Mouse (Mus musculus) intestine, postnatal 0 days (tissue): ENCODE measurements around the gene Supt3. TPM values are rescaled to one million over a fixed set of nuclear protein-coding genes. Genes with fewer than 3 reads are reported as not detected.

Experiments
- ATAC-seq: fragments of 200-750 bp; cut with Nextera tagmentation; 2 replicates; pipeline ENCODE4 v1.8.0; 2017; ENCODE audit warnings: mild to moderate bottlenecking, moderate TSS enrichment, moderate library complexity
- H3K27ac ChIP-seq: fragments of 300-500 bp; sonication (generic); 2 replicates; pipeline ENCODE4 v1.5.1; 2014; ENCODE audit warnings: mild to moderate bottlenecking, low read depth, low read length, moderate library complexity
- H3K27me3 ChIP-seq: fragments of 300-500 bp; sonication (generic); replicated peaks from 2 replicates; pipeline ENCODE4 v1.6.1; 2014; ENCODE audit warnings: low read length, mixed read lengths; ENCODE audit not compliant: control insufficient read depth, insufficient read depth
- H3K36me3 ChIP-seq: fragments of 300-500 bp; sonication (generic); 2 replicates; pipeline ENCODE4 v1.6.1; 2014; ENCODE audit warnings: mild to moderate bottlenecking, moderate library complexity; ENCODE audit not compliant: control insufficient read depth, insufficient read depth
- H3K4me1 ChIP-seq: fragments of 300-500 bp; sonication (generic); replicated peaks from 2 replicates; pipeline ENCODE4 v1.6.1; 2014; ENCODE audit warnings: antibody characterized with exemption, low read length, mixed read lengths; ENCODE audit not compliant: control insufficient read depth, insufficient read depth
- H3K4me2 ChIP-seq: fragments of 300-500 bp; sonication (generic); replicated peaks from 2 replicates; pipeline ENCODE4 v1.6.1; 2014; ENCODE audit warnings: low read depth, mild to moderate bottlenecking, moderate library complexity
- H3K4me3 ChIP-seq: fragments of 300-500 bp; sonication (generic); 2 replicates; pipeline ENCODE4 v1.5.1; 2014; ENCODE audit warnings: low read depth, low read length
- H3K9ac ChIP-seq: fragments of 300-500 bp; sonication (generic); 2 replicates; pipeline ENCODE4 v1.6.1; 2014; ENCODE audit warnings: mild to moderate bottlenecking, low read depth, low read length
- H3K9me3 ChIP-seq: fragments of 300-500 bp; sonication (generic); 2 replicates; pipeline ENCODE4 v1.6.1; 2016; ENCODE audit warnings: mixed run types; ENCODE audit not compliant: control insufficient read depth
- CTCF ChIP-seq: sonication (generic); IDR thresholded peaks from 2 replicates; pipeline ENCODE4 v1.5.1; 2016; ENCODE audit warnings: low read depth, mild to moderate bottlenecking, control low read depth, antibody characterized with exemption, moderate library complexity
- WGBS: fragments of 180-500 bp; shearing (Covaris S2); extraction: QIAGEN DNeasy Blood & Tissue Kit; methylation state at CpG from one replicate; pipeline ENCODE4 v1.1.7; 2014; 5-methylcytosine and 5-hydroxymethylcytosine counted together
- polyA plus RNA-seq: library from polyadenylated mRNA; unstranded; fragments of >200 nt; fragmentation: Nextera tagmentation; extraction: Ambion mirVana; gene quantifications from 2 replicates; pipeline ENCODE4 v1.2.1, GENCODE M21; 2015

Supt3 gene
- polyA plus RNA-seq, 1 experiment from 2014 or later, result 4.9 TPM

GRCm38 (mm10) chr17:44778141-44778540, 1.2 kb downstream of the Supt3 start:
- 66% methylated on average over 5 of the region's 5 CpGs for WGBS
- Histone ChIP-seq H3K27ac (no peak overlapping the region), H3K36me3 (no peaks in the 10 kb centered on the region), H3K4me1 (no peaks in the 10 kb centered on the region), H3K9me3 (no peaks in the 10 kb centered on the region), H3K4me3 (peak overlapping the region; percentile 75; the same call in 1 of the 2 replicates), H3K4me2 (peak overlapping the region; percentile 85; the same call in 1 of the 2 replicates), H3K27me3 (no peaks in the 10 kb centered on the region), H3K9ac (no peak overlapping the region)
- no peak for TF ChIP-seq CTCF
- no peak for ATAC-seq

GRCm38 (mm10) chr17:44780353-44780752, 3.4 kb downstream of the Supt3 start:
- Histone ChIP-seq H3K4me3 (no peak overlapping the region), H3K9ac (no peak overlapping the region), H3K27me3 (no peaks in the 10 kb centered on the region), H3K4me2 (no peak overlapping the region), H3K9me3 (no peaks in the 10 kb centered on the region), H3K36me3 (no peaks in the 10 kb centered on the region), H3K4me1 (no peaks in the 10 kb centered on the region), H3K27ac (no peak overlapping the region)
- WGBS, result 64% methylated on average over 4 of the region's 4 CpGs
- no peak for ATAC-seq
- TF ChIP-seq CTCF, result no peak

- no peak for TF ChIP-seq CTCF
- Histone ChIP-seq H3K9ac (no peak overlapping the region), H3K4me1 (no peaks in the 10 kb centered on the region), H3K4me2 (no peak overlapping the region), H3K9me3 (no peaks in the 10 kb centered on the region), H3K36me3 (no peaks in the 10 kb centered on the region), H3K27me3 (no peaks in the 10 kb centered on the region), H3K27ac (no peak overlapping the region), H3K4me3 (no peak overlapping the region)
- WGBS, result 92% methylated on average over 4 of the region's 4 CpGs
- ATAC-seq, result no peak
Observed at GRCm38 (mm10) chr17:44782366-44782765, 5.4 kb downstream of the Supt3 start.

GRCm38 (mm10) chr17:44783143-44783542, 6.2 kb downstream of the Supt3 start:
- Histone ChIP-seq H3K36me3 (no peaks in the 10 kb centered on the region), H3K9ac (no peak overlapping the region), H3K4me1 (no peaks in the 10 kb centered on the region), H3K27ac (no peak overlapping the region), H3K27me3 (no peaks in the 10 kb centered on the region), H3K4me3 (no peak overlapping the region), H3K4me2 (no peak overlapping the region), H3K9me3 (no peaks in the 10 kb centered on the region)
- TF ChIP-seq CTCF, result no peak
- 80% methylated on average over 2 of the region's 2 CpGs for WGBS
- ATAC-seq, result no peak

- Histone ChIP-seq H3K4me2 (no peak overlapping the region), H3K36me3 (no peaks in the 10 kb centered on the region), H3K9me3 (no peaks in the 10 kb centered on the region), H3K4me3 (no peak overlapping the region), H3K9ac (no peak overlapping the region), H3K27me3 (no peaks in the 10 kb centered on the region), H3K4me1 (no peaks in the 10 kb centered on the region), H3K27ac (no peak overlapping the region)
- WGBS, result 84% methylated on average over 5 of the region's 5 CpGs
- no peak for ATAC-seq
- TF ChIP-seq CTCF, result no peak
Observed at GRCm38 (mm10) chr17:44788982-44789747, 12.2 kb downstream of the Supt3 start.

GRCm38 (mm10) chr17:44792218-44792917, 15.4 kb downstream of the Supt3 start:
- H3K4me3 ChIP-seq, result no peak overlapping the region
- H3K4me2 ChIP-seq, result no peak overlapping the region
- H3K27me3 ChIP-seq, result no peaks in the 10 kb centered on the region
- no peaks in the 10 kb centered on the region for H3K9me3 ChIP-seq
- no peak overlapping the region for H3K9ac ChIP-seq
- no peak for ATAC-seq
- H3K36me3 ChIP-seq, result no peaks in the 10 kb centered on the region
- no peaks in the 10 kb centered on the region for H3K4me1 ChIP-seq
- no peak overlapping the region for H3K27ac ChIP-seq
- TF ChIP-seq CTCF, result no peak
- WGBS, result 90% methylated on average over 12 of the region's 12 CpGs
